Mouse (Mus musculus) midbrain, embryonic 13.5 days (tissue): Measurements from ENCODE around the gene Slc22a12. TPM values are rescaled to one million over a fixed set of nuclear protein-coding genes. Genes with fewer than 3 reads are reported as not detected.

Experiments
- ATAC-seq: fragments of 200-750 bp; cut with Nextera tagmentation; 2 replicates; pipeline ENCODE4 v1.8.0; 2017; ENCODE audit warnings: mild to moderate bottlenecking, moderate TSS enrichment, moderate library complexity
- H3K27ac ChIP-seq: fragments of 300-500 bp; sonication (generic); 2 replicates; pipeline ENCODE4 v1.5.1; 2015; ENCODE audit warnings: inconsistent platforms, mild to moderate bottlenecking, moderate library complexity
- H3K27me3 ChIP-seq: fragments of 300-500 bp; sonication (generic); 2 replicates; pipeline ENCODE4 v1.6.1; 2015; ENCODE audit warnings: mild to moderate bottlenecking, inconsistent platforms
- H3K36me3 ChIP-seq: fragments of 300-500 bp; sonication (generic); 2 replicates; pipeline ENCODE4 v1.6.1; 2015; ENCODE audit warnings: mild to moderate bottlenecking, inconsistent platforms
- H3K4me1 ChIP-seq: fragments of 300-500 bp; sonication (generic); replicated peaks from 2 replicates; pipeline ENCODE4 v1.6.1; 2015; ENCODE audit warnings: inconsistent platforms
- H3K4me2 ChIP-seq: fragments of 300-500 bp; sonication (generic); replicated peaks from 2 replicates; pipeline ENCODE4 v1.6.1; 2015; ENCODE audit warnings: moderate library complexity, mild to moderate bottlenecking, inconsistent platforms
- H3K4me3 ChIP-seq: fragments of 300-500 bp; sonication (generic); replicated peaks from 2 replicates; pipeline ENCODE4 v1.5.1; 2015; ENCODE audit warnings: mild to moderate bottlenecking, inconsistent platforms
- H3K9ac ChIP-seq: fragments of 300-500 bp; sonication (generic); replicated peaks from 2 replicates; pipeline ENCODE4 v1.6.1; 2015; ENCODE audit warnings: mild to moderate bottlenecking, inconsistent platforms
- H3K9me3 ChIP-seq: fragments of 300-500 bp; sonication (generic); 2 replicates; pipeline ENCODE4 v1.6.1; 2016; ENCODE audit warnings: mild to moderate bottlenecking, inconsistent platforms
- WGBS: fragments of 180-500 bp; shearing (Covaris S2); methylation state at CpG from one replicate; pipeline ENCODE4 v1.1.7; 2015; 5-methylcytosine and 5-hydroxymethylcytosine counted together
- polyA plus RNA-seq: library from polyadenylated mRNA; unstranded; fragments of >200 nt; fragmentation: Nextera tagmentation; extraction: Ambion mirVana; gene quantifications from 2 replicates; pipeline ENCODE4 v1.2.1, GENCODE M21; 2015

Slc22a12 gene
- polyA plus RNA-seq, 1 experiment from 2014 or later, result not detected

DNA sequence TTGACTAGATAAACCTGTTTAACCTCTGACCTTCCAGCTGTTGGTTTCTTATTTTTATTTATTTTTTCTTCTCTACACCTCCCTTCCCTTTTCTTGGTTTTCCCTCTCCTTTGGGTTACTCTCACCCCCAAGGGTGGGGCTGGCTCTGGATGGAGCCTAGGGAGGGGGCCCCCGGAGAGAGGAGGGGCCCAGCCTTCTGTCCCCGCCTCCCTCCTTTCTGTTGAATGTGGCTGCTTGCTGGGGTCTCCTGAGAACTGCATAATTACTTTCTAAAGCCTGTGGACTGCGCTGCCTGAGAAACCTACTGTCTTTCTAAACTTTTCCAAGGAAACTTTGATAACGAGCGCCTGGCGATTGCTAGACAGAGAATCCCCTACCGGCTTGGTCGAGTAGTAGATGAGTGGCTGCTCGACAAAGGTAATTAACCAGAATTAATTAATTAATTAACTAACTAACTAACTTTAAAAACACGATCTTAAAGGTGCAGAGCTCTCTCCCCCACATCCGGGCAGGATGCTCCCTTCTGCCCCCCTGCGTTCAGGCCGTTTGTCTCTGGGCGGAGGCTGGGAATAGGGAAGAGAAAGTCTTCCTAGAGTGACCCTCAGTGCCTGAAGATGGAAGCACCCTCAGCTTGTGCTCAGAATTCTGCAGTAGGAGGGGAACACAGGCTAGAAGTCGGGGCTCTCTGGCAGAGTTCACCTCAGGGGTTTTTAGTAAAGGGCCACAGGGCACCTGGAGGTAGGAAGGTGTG is 29.3 kb downstream of the Slc22a12 start:
- Histone ChIP-seq H3K27ac (0 out of 2 replicates have a peak overlapping the region, but pooled peaks have one; percentile 25), H3K9me3 (no peaks in the 10 kb centered on the region), H3K4me2 (no peak overlapping the region), H3K36me3 (peaks cover 89% of the 10 kb centered on the region), H3K4me1 (peaks cover 54% of the 10 kb centered on the region), H3K9ac (no peak overlapping the region), H3K4me3 (no peak overlapping the region), H3K27me3 (no peaks in the 10 kb centered on the region)
- 7% methylated on average over 15 of the region's 15 CpGs for WGBS
- ATAC-seq, result no peak

GRCm38 (mm10) chr19:6510546-6510945 is 32.3 kb downstream of the Slc22a12 start:
- H3K9me3 ChIP-seq, result no peaks in the 10 kb centered on the region
- peaks cover 49% of the 10 kb centered on the region for H3K4me1 ChIP-seq
- H3K36me3 ChIP-seq, result peaks cover 89% of the 10 kb centered on the region
- H3K9ac ChIP-seq, result no peak overlapping the region
- no peak for ATAC-seq
- no peaks in the 10 kb centered on the region for H3K27me3 ChIP-seq
- H3K4me3 ChIP-seq, result no peak overlapping the region
- H3K4me2 ChIP-seq, result no peak overlapping the region
- H3K27ac ChIP-seq, result no peak overlapping the region
- WGBS, result 87% methylated on average over 2 of the region's 2 CpGs

DNA sequence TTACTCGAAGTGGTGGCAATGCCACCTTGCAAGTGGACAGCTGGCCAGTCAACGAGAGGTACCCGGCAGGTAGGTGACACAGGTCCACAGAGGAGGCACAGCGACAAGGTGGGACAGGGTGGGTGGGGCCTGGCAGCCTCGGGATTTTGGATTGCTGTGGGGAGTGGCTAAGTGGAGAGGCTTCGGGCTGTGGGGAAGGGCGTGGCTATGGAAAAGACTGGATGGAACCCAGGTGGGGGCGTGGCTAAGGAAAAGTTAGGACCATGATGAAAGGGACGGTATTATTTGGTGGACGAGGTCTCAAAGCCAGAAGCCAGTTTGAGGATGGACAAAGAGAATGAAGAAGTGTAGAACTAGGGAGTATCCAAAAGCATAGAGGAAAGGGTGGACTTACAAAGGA is 33.0 kb downstream of the Slc22a12 start:
- no peak for ATAC-seq
- H3K9ac ChIP-seq, result no peak overlapping the region
- no peak overlapping the region for H3K4me3 ChIP-seq
- no peaks in the 10 kb centered on the region for H3K27me3 ChIP-seq
- no peak overlapping the region for H3K4me2 ChIP-seq
- H3K27ac ChIP-seq, result no peak overlapping the region
- H3K9me3 ChIP-seq, result no peaks in the 10 kb centered on the region
- peaks cover 89% of the 10 kb centered on the region for H3K36me3 ChIP-seq
- WGBS, result 78% methylated on average over 10 of the region's 10 CpGs
- peaks cover 56% of the 10 kb centered on the region for H3K4me1 ChIP-seq

DNA sequence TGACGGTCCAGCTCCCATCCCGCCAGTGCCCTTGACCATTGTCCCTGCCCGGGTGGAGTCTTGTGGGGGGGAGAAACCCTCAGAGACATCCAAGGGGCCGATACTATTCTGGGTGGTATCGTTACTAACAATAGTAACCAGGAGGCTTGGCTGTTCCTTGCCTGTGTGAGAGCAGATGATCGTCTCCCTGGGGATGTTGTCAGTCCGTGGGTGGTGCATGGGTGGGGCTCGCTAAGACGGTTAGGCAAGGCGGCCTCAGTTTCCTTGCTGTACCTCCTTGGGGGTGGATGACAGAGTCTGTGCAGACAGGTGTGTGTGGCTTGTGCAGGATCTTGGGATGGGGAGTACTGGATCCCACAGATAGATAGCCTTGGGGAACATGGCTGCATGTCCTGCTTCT is 35.4 kb downstream of the Slc22a12 start:
- Histone ChIP-seq H3K9ac (no peak overlapping the region), H3K4me1 (peaks cover 57% of the 10 kb centered on the region), H3K9me3 (no peaks in the 10 kb centered on the region), H3K4me2 (no peak overlapping the region), H3K27ac (no peak overlapping the region), H3K36me3 (peaks cover 74% of the 10 kb centered on the region), H3K4me3 (no peak overlapping the region), H3K27me3 (no peaks in the 10 kb centered on the region)
- no peak for ATAC-seq
- 55% methylated on average over 10 of the region's 10 CpGs for WGBS

DNA sequence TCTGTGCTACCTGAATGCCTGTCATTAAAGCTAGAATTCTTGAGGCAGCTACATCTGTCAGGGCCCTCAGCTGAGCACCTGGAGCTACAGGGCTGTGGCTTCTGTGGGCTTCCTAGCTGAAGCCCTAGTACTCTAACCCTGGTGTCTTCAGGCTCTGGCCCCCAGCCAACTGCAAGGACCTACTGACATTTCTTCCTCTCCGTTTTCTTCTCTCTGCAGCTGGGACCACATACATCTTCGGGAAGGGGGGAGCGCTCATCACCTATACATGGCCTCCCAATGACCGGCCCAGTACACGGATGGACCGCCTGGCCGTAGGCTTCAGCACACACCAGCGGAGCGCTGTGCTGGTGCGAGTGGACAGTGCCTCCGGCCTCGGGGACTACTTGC is 38.2 kb downstream of the Slc22a12 start:
- H3K4me3 ChIP-seq, result no peak overlapping the region
- no peaks in the 10 kb centered on the region for H3K27me3 ChIP-seq
- H3K4me2 ChIP-seq, result no peak overlapping the region
- WGBS, result 90% methylated on average over 12 of the region's 12 CpGs
- H3K27ac ChIP-seq, result no peak overlapping the region
- H3K36me3 ChIP-seq, result peaks cover 47% of the 10 kb centered on the region
- peaks cover 78% of the 10 kb centered on the region for H3K4me1 ChIP-seq
- no peak for ATAC-seq
- H3K9ac ChIP-seq, result 0 out of 2 replicates have a peak overlapping the region, but pooled peaks have one; percentile 24
- no peaks in the 10 kb centered on the region for H3K9me3 ChIP-seq

DNA sequence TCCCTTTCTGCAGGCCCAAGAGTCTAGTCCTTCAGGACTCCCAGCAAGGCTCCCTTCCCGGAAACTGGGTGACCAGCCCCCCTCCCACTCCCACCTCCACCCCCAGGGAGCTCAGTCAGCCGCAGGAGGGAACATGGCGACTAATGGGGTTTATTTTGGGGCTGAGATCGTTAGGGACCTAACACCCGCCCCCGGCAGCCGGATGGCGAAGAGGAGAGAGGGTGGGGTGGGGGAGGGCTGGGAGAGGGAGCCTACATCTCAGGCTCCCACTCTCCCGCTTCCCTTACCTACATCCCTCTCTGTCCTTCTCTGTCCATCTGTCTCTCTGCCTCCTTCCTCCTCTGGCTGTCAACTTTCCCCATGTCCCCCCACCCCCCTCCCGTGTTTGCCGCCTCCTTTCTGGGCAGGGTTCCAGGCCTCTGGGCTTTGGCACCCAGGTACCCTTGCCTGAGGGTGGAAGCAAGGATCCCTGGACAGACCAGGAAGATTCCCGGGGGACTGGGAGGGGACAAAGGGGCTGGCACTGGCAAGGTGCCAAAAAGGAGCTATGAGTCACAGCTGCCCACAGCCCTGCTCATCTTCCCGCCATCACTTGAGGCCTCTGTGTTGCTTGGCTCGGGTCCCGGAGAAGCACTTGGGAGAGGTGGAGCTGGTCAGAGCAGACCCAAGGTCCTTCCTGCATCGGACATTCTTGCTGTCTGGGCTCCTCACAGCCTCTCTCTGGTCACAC is 38.7 kb downstream of the Slc22a12 start:
- ATAC-seq, result no peak
- H3K4me3 ChIP-seq, result no peak overlapping the region
- peaks cover 42% of the 10 kb centered on the region for H3K36me3 ChIP-seq
- WGBS, result 47% methylated on average over 16 of the region's 16 CpGs
- peak overlapping the region; percentile 96; the same call in 1 of the 2 replicates for H3K27ac ChIP-seq
- peaks cover 84% of the 10 kb centered on the region for H3K4me1 ChIP-seq
- no peaks in the 10 kb centered on the region for H3K9me3 ChIP-seq
- no peaks in the 10 kb centered on the region for H3K27me3 ChIP-seq
- peak overlapping the region; percentile 94 for H3K4me2 ChIP-seq
- H3K9ac ChIP-seq, result 0 out of 2 replicates have a peak overlapping the region, but pooled peaks have one; percentile 24

- peak; percentile 59 for ATAC-seq
- Histone ChIP-seq H3K36me3 (peaks cover 33% of the 10 kb centered on the region), H3K4me3 (peak overlapping the region; percentile 89), H3K9me3 (no peaks in the 10 kb centered on the region), H3K4me2 (peak overlapping the region; percentile 94), H3K27me3 (no peaks in the 10 kb centered on the region), H3K27ac (peak overlapping the region; percentile 96), H3K9ac (peak overlapping the region; percentile 81), H3K4me1 (peaks cover 91% of the 10 kb centered on the region)
- WGBS, result 4% methylated on average over 20 of the region's 20 CpGs
Observed at GRCm38 (mm10) chr19:6502543-6503319, 40.1 kb downstream of the Slc22a12 start.

DNA sequence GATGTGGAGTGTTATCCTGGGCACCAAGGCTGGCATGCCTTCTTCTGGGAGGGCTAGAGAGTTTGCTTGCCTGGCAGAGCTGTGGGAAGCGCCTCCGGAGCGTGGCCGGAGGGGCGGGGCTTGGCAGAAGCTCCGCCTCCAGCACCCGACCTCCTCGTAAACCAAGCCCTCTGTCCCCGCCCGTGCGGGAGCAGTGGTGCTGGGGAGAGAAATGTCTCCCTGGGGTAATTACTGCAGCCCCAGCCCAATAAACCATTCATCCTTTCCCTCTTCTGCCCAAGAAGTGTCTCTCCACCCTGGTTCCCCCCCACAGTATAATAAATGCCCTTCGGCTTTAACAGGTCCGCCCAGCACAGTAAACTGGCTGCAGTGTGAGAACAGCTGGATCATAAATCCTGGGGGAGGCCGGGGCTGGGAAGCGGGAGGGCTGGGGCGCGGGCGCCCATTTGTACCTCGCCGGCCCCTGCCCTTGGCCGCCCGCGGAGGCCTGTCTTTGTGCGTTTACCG is 40.7 kb downstream of the Slc22a12 start:
- Histone ChIP-seq H3K4me2 (peak overlapping the region; percentile 94), H3K4me3 (peak overlapping the region; percentile 89), H3K27ac (peak overlapping the region; percentile 96), H3K36me3 (peaks cover 27% of the 10 kb centered on the region), H3K9me3 (no peaks in the 10 kb centered on the region), H3K9ac (peak overlapping the region; percentile 81), H3K27me3 (no peaks in the 10 kb centered on the region), H3K4me1 (peaks cover 84% of the 10 kb centered on the region)
- under 1% methylated on average over 24 of the region's 25 CpGs for WGBS
- ATAC-seq, result peak; percentile 37

DNA sequence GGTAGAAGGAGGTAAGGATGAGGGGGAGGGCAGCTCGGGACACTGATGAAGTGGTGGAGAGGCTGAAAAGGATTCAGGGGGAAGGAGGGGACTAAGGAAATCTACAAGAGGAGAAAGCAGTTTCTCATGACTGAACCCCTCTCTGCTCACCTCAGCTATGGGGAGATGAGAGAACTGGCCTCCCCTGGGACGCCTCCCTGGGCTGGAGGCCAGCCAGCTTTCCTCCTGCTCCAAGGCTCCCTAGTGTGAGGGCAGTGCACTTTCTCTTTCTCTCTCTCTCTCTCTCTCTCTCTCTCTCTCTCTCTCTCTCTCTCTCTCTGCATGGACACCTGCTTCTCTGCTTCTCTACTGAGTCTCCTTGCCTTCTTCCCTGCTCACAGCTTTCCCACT is 42.2 kb downstream of the Slc22a12 start:
- H3K4me2 ChIP-seq, result peak overlapping the region; percentile 94
- peaks cover 12% of the 10 kb centered on the region for H3K36me3 ChIP-seq
- peak overlapping the region; percentile 89 for H3K4me3 ChIP-seq
- H3K27me3 ChIP-seq, result no peaks in the 10 kb centered on the region
- WGBS, result 21% methylated on average over 2 of the region's 2 CpGs
- H3K4me1 ChIP-seq, result peaks cover 86% of the 10 kb centered on the region
- peak overlapping the region; percentile 96 for H3K27ac ChIP-seq
- ATAC-seq, result no peak
- no peaks in the 10 kb centered on the region for H3K9me3 ChIP-seq
- peak overlapping the region; percentile 100 for H3K9ac ChIP-seq

DNA sequence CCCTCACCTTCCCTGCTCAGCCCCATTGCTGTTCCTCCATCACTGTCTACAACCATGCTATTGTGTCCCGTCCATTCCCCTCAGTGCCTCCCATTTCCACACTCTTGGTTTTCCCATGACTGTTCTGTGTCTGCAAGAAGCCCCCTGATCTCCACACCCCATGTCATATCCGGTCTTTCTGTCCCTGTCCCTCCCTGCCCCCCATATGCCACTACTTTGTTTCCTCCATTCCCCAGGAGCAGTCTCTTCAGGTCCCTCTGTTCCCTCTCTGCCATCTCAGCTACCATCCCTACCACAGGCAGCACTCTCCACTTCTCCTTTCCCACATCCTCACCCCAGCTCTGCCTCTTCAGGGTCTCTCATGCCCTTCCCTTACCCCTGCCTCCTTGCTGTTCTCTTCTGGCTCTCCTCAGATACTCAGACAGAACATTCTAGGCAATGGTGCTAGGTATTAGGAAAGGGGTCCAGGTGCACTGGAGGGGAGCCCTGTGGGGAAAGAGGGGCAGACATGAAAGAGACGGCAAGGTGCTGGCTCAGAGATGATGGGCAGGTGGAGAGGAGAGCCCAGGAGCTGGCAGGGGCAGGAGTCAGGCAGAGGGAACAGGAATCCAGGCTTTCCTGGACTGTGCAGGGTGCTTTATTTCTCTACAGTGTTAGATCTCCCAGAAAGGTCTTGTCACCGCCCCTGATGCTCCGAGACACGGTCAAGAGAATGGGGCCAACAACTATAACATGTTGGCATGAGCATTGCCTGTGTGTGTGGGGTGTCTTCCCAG is 42.8 kb downstream of the Slc22a12 start:
- peaks cover 87% of the 10 kb centered on the region for H3K4me1 ChIP-seq
- peak overlapping the region; percentile 89 for H3K4me3 ChIP-seq
- H3K9ac ChIP-seq, result peak overlapping the region; percentile 100
- H3K9me3 ChIP-seq, result no peaks in the 10 kb centered on the region
- H3K36me3 ChIP-seq, result peaks cover 6% of the 10 kb centered on the region
- no peak for ATAC-seq
- 52% methylated on average over 6 of the region's 6 CpGs for WGBS
- H3K4me2 ChIP-seq, result peak overlapping the region; percentile 94
- H3K27ac ChIP-seq, result peak overlapping the region; percentile 96
- no peaks in the 10 kb centered on the region for H3K27me3 ChIP-seq
